ENCODE assay signal across 8 mouse cellular contexts in the genomic region with DNA sequence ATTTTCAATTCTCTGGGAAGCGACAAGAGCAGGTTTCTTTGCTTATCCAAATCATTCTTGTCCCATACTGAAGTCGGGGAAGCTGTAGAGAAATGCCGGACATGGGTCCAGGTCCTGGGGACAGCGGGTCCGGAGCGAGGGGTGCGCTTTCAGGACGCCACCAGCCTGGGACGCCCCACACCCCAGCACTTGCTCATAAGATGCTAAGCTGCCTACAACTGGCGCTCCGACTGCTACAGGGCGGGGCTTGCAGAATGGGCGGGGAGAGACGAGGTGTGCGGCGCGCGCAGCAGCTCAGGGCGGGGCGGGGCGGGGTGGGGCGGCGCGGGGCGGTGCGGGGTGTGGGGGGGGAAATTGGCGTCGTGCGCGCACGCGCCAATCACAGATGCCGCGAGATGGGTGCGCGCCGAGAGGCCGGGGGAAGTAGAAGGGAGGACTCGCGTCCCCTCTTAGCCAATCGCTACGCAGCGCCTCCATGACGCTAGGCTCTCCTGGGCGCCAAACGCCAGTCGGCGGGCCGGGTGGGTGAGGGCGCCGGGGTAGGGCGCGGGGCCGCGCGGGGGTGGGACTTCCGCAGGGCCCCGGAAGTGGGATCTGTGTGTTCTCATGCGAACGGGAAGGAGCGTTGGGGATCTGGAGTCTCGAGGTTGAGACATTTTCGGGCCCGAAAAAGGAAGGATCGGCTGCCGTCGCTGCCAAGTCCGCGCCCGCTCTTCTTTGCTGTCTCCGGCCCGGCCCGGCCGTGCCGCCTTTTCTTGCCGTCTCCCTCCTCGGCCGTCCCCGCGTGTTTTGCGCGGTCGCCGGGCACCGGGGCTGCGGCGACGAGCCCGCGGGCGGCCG. TPM values are rescaled to one million over a fixed set of nuclear protein-coding genes. Genes with fewer than 3 reads are reported as not detected.
DNase-seq lines count a peak whose midpoint lies in the region; ATAC-seq lines count a peak whose summit lies in the region.

A gene (plus strand): TSS at position 566 of the 840 bp plus-strand sequence.

- H3K9ac ChIP-seq in hindbrain, embryonic 11.5 days (ENCODE audit: low read depth, low read length): peak within 1 kb of the TSS; percentile 90

- no peaks in the 10 kb centered on the region for H3K4me1 ChIP-seq in hindbrain, embryonic 11.5 days (replicated peaks; ENCODE audit: control insufficient read depth, insufficient read depth, low read length)

- under 1% methylated on average over 64 of the region's 92 CpGs for WGBS in hindbrain, embryonic 11.5 days

- no peaks in the 10 kb centered on the region for H3K36me3 ChIP-seq in hindbrain, embryonic 11.5 days (ENCODE audit: control insufficient read depth, insufficient read depth, low read length)

- no peaks in the 10 kb centered on the region for H3K9me3 ChIP-seq in hindbrain, embryonic 11.5 days (ENCODE audit: control insufficient read depth, low read length)

- peak; percentile 100 for ATAC-seq in hindbrain, embryonic 11.5 days (ENCODE audit: low FRiP score)

- no peaks in the 10 kb centered on the region for H3K27me3 ChIP-seq in hindbrain, embryonic 11.5 days (ENCODE audit: control insufficient read depth, insufficient read depth, low read length)

- peak within 1 kb of the TSS; percentile 98 for H3K4me3 ChIP-seq in hindbrain, embryonic 11.5 days (ENCODE audit: low read depth, low read length)

- peak within 1 kb of the TSS; percentile 85 for H3K4me2 ChIP-seq in hindbrain, embryonic 11.5 days (replicated peaks; ENCODE audit: low read depth, low read length)

- peak; percentile 99 for DNase-seq in MN1 (ENCODE audit: low spot score)
- peak; percentile 96 for DNase-seq in cerebellum, adult 9-10 months
- DNase-seq in frontal cortex, adult 2 months (ENCODE audit: extremely low spot score in 1 of 2, low spot score in 1 of 2): peak; percentile 90 to 96
- DNase-seq in hindbrain, embryonic 11.5 days (ENCODE audit: low spot score): peak; percentile 96
- DNase-seq in layer of hippocampus, postnatal 10 days (ENCODE audit: low spot score in 2 of 2): peak; percentile 93 to 95
- DNase-seq in lung, postnatal 10 days: peak; percentile 98
- peak; percentile 96 for DNase-seq in ovary, postnatal 36 days (ENCODE audit: low spot score)
- peak; percentile 96 for DNase-seq in thymus, postnatal 25 days

- H3K27ac ChIP-seq in hindbrain, embryonic 11.5 days (ENCODE audit: low read depth, low read length): peak within 1 kb of the TSS; percentile 87

RNA-seq across cellular contexts. Expression of the gene that starts here (rescaled TPM):
- 31.7 and 34.2 TPM in 2 replicates for polyA plus RNA-seq in frontal cortex, adult 2 months (2012; rRNA removed)
- polyA plus RNA-seq in hindbrain, embryonic 11.5 days (2014; fragmentation: Nextera tagmentation; extraction: Ambion mirVana): 35.3 and 36.0 TPM in 2 replicates
- total RNA-seq in layer of hippocampus, postnatal 10 days (2021): 10 to 100 TPM; 95.8 to 98.1 TPM

Comparison
In these comparisons a context has a peak if more than half of its experiments do, and no peak if none do; other contexts are left out.
1. Peak in every context shown above with its lines: DNase-seq, ATAC-seq, H3K4me3 ChIP-seq and H3K27ac ChIP-seq.